Mouse (Mus musculus) cerebellum, adult 9-11 months (tissue): ENCODE data around the gene Vhl.

Experiments used
- DNase-seq: peaks from one replicate; pipeline ENCODE4 v3.0.0; 2022

Vhl gene

GRCm38 (mm10) chr6:113623941-113624751 lies at the start of gene Vhl:
Gene Vhl, plus strand, starts transcription at chr6:113623959.
- peak; percentile 87 for DNase-seq

- no peak for DNase-seq
Observed at GRCm38 (mm10) chr6:113576044-113576443, 47.7 kb upstream of the Vhl start.

- no peak for DNase-seq
Observed at GRCm38 (mm10) chr6:113579306-113579705, 44.5 kb upstream of the Vhl start.

GRCm38 (mm10) chr6:113583023-113583422 lies 40.7 kb upstream of the Vhl start:
- DNase-seq: no peak

- no peak for DNase-seq
Observed at GRCm38 (mm10) chr6:113585065-113585464, 38.7 kb upstream of the Vhl start.

- no peak for DNase-seq
Observed at GRCm38 (mm10) chr6:113586466-113587183, 37.1 kb upstream of the Vhl start.

GRCm38 (mm10) chr6:113592637-113593036 lies 31.1 kb upstream of the Vhl start:
- DNase-seq: no peak

- DNase-seq: no peak
Observed at GRCm38 (mm10) chr6:113597945-113598344, 25.8 kb upstream of the Vhl start.

GRCm38 (mm10) chr6:113599833-113600232 lies 23.9 kb upstream of the Vhl start:
- no peak for DNase-seq

- no peak for DNase-seq
Observed at GRCm38 (mm10) chr6:113600543-113601139, 23.1 kb upstream of the Vhl start, which contains the start of gene Fancd2os. Gene Fancd2os, minus strand, starts transcription at chr6:113600715.

GRCm38 (mm10) chr6:113602821-113603220 lies 20.9 kb upstream of the Vhl start:
- DNase-seq: no peak

- DNase-seq: no peak
Observed at GRCm38 (mm10) chr6:113603993-113604392, 19.8 kb upstream of the Vhl start.

GRCm38 (mm10) chr6:113604432-113605223 lies 19.1 kb upstream of the Vhl start, which contains the start of gene Brk1:
Gene Brk1, plus strand, starts transcription at chr6:113604772.
- DNase-seq: peak; percentile 94

- DNase-seq: no peak
Observed at GRCm38 (mm10) chr6:113605224-113605545, 18.6 kb upstream of the Vhl start.

GRCm38 (mm10) chr6:113608871-113609270 lies 14.9 kb upstream of the Vhl start:
- no peak for DNase-seq

- no peak for DNase-seq
Observed at GRCm38 (mm10) chr6:113609293-113609692, 14.5 kb upstream of the Vhl start.

GRCm38 (mm10) chr6:113612258-113612969 lies 11.3 kb upstream of the Vhl start:
- no peak for DNase-seq

GRCm38 (mm10) chr6:113614152-113614551 lies 9.6 kb upstream of the Vhl start:
- no peak for DNase-seq

- no peak for DNase-seq
Observed at GRCm38 (mm10) chr6:113614997-113615396, 8.8 kb upstream of the Vhl start.

- DNase-seq: no peak
Observed at GRCm38 (mm10) chr6:113615489-113615888, 8.3 kb upstream of the Vhl start.

- peak; percentile 29 for DNase-seq
Observed at GRCm38 (mm10) chr6:113623386-113623785, 373 bp upstream of the Vhl start.
